Mouse (Mus musculus) forebrain, embryonic 15.5 days (tissue): ENCODE data around the gene Tpk1. TPM values are rescaled to one million over a fixed set of nuclear protein-coding genes. Genes with fewer than 3 reads are reported as not detected.
"Not testable (repeated sequence)": the region's sequence is repeated elsewhere in the genome, so short reads cannot be mapped to it uniquely, and the experiment has no call there.

ENCODE experiments used
- ATAC-seq: fragments of 200-750 bp; cut with Nextera tagmentation; replicated peaks from 2 replicates; pipeline ENCODE4 v1.8.0; 2017; ENCODE audit warnings: mild to moderate bottlenecking, moderate TSS enrichment, moderate library complexity
- H3K27ac ChIP-seq: fragments of 300-500 bp; sonication (generic); replicated peaks from 2 replicates; pipeline ENCODE4 v1.5.1; 2015; ENCODE audit warnings: mild to moderate bottlenecking, inconsistent platforms
- H3K27me3 ChIP-seq: fragments of 300-500 bp; sonication (generic); 2 replicates; pipeline ENCODE4 v1.6.1; 2015; ENCODE audit warnings: inconsistent platforms
- H3K36me3 ChIP-seq: fragments of 300-500 bp; sonication (generic); 2 replicates; pipeline ENCODE4 v1.6.1; 2015; ENCODE audit warnings: mild to moderate bottlenecking, inconsistent platforms
- H3K4me1 ChIP-seq: fragments of 300-500 bp; sonication (generic); 2 replicates; pipeline ENCODE4 v1.6.1; 2015; ENCODE audit warnings: inconsistent platforms
- H3K4me2 ChIP-seq: fragments of 300-500 bp; sonication (generic); replicated peaks from 2 replicates; pipeline ENCODE4 v1.6.1; 2015; ENCODE audit warnings: mild to moderate bottlenecking, inconsistent platforms
- H3K4me3 ChIP-seq: fragments of 300-500 bp; sonication (generic); 2 replicates; pipeline ENCODE4 v1.5.1; 2015; ENCODE audit warnings: mild to moderate bottlenecking, inconsistent platforms
- H3K9ac ChIP-seq: fragments of 300-500 bp; sonication (generic); replicated peaks from 2 replicates; pipeline ENCODE4 v1.6.1; 2015; ENCODE audit warnings: mild to moderate bottlenecking, inconsistent platforms
- H3K9me3 ChIP-seq: fragments of 300-500 bp; sonication (generic); 2 replicates; pipeline ENCODE4 v1.6.1; 2016; ENCODE audit warnings: inconsistent platforms
- WGBS: fragments of 180-500 bp; shearing (Covaris S2); methylation state at CpG from one replicate; pipeline ENCODE4 v1.1.7; 2015; ENCODE audit warnings: mixed read lengths; 5-methylcytosine and 5-hydroxymethylcytosine counted together
- polyA plus RNA-seq: library from polyadenylated mRNA; unstranded; fragments of >200 nt; fragmentation: Nextera tagmentation; extraction: Ambion mirVana; gene quantifications from 2 replicates; pipeline ENCODE4 v1.2.1, GENCODE M21; 2015

Tpk1 gene
- polyA plus RNA-seq, 1 experiment from 2014 or later = 5.5 TPM

- no peaks in the 10 kb centered on the region for H3K4me1 ChIP-seq
- no peaks in the 10 kb centered on the region for H3K36me3 ChIP-seq
- H3K9me3 ChIP-seq = no peaks in the 10 kb centered on the region
- H3K9ac ChIP-seq = no peak overlapping the region
- no peak overlapping the region for H3K27ac ChIP-seq
- H3K4me3 ChIP-seq = no peak overlapping the region
- no peaks in the 10 kb centered on the region for H3K27me3 ChIP-seq
- no peak overlapping the region for H3K4me2 ChIP-seq
- 88% methylated on average over 11 of the region's 11 CpGs for WGBS
- no peak for ATAC-seq
Measured at GRCm38 (mm10) chr6:43636980-43637638, 29.0 kb downstream of the Tpk1 start.

GRCm38 (mm10) chr6:43633308-43633963, 32.6 kb downstream of the Tpk1 start:
- Histone ChIP-seq H3K9me3 (no peaks in the 10 kb centered on the region), H3K36me3 (no peaks in the 10 kb centered on the region), H3K27ac (no peak overlapping the region), H3K4me1 (no peaks in the 10 kb centered on the region), H3K4me2 (no peak overlapping the region), H3K27me3 (no peaks in the 10 kb centered on the region), H3K9ac (no peak overlapping the region), H3K4me3 (no peak overlapping the region)
- ATAC-seq = no peak
- WGBS = 92% methylated on average over 3 of the region's 3 CpGs

GRCm38 (mm10) chr6:43632871-43633270, 33.2 kb downstream of the Tpk1 start:
- Histone ChIP-seq H3K36me3 (no peaks in the 10 kb centered on the region), H3K9me3 (no peaks in the 10 kb centered on the region), H3K27ac (no peak overlapping the region), H3K9ac (no peak overlapping the region), H3K4me2 (no peak overlapping the region), H3K4me1 (no peaks in the 10 kb centered on the region), H3K27me3 (no peaks in the 10 kb centered on the region), H3K4me3 (no peak overlapping the region)
- ATAC-seq = no peak

GRCm38 (mm10) chr6:43623448-43623847, 42.6 kb downstream of the Tpk1 start:
- not testable (repeated sequence) for H3K4me2 ChIP-seq, H3K27me3 ChIP-seq, H3K9ac ChIP-seq, H3K9me3 ChIP-seq, H3K36me3 ChIP-seq, H3K4me1 ChIP-seq, ATAC-seq, H3K4me3 ChIP-seq, H3K27ac ChIP-seq
- whole genome bisulfite sequencing = 96% methylated on average over 6 of the region's 6 CpGs

- Histone ChIP-seq H3K27ac (no peak overlapping the region), H3K4me3 (no peak overlapping the region), H3K9me3 (no peaks in the 10 kb centered on the region), H3K4me2 (no peak overlapping the region), H3K36me3 (no peaks in the 10 kb centered on the region), H3K4me1 (no peaks in the 10 kb centered on the region), H3K27me3 (no peaks in the 10 kb centered on the region), H3K9ac (no peak overlapping the region)
- no peak for ATAC-seq
- 90% methylated on average over 3 of the region's 3 CpGs for WGBS
Measured at GRCm38 (mm10) chr6:43619258-43619657, 46.8 kb downstream of the Tpk1 start.

GRCm38 (mm10) chr6:43611770-43612169, 54.3 kb downstream of the Tpk1 start:
- H3K4me2 ChIP-seq = no peak overlapping the region
- H3K27me3 ChIP-seq = no peaks in the 10 kb centered on the region
- no peak overlapping the region for H3K27ac ChIP-seq
- H3K4me3 ChIP-seq = no peak overlapping the region
- H3K36me3 ChIP-seq = no peaks in the 10 kb centered on the region
- no peak overlapping the region for H3K9ac ChIP-seq
- ATAC-seq = no peak
- WGBS = 93% methylated on average over 2 of the region's 2 CpGs
- H3K9me3 ChIP-seq = no peaks in the 10 kb centered on the region
- no peaks in the 10 kb centered on the region for H3K4me1 ChIP-seq

- Histone ChIP-seq H3K4me1 (no peaks in the 10 kb centered on the region), H3K27me3 (no peaks in the 10 kb centered on the region), H3K4me3 (no peak overlapping the region), H3K9me3 (no peaks in the 10 kb centered on the region), H3K4me2 (no peak overlapping the region), H3K36me3 (no peaks in the 10 kb centered on the region), H3K27ac (no peak overlapping the region), H3K9ac (no peak overlapping the region)
- ATAC-seq = peak; percentile 61
- 71% methylated on average over 4 of the region's 4 CpGs for WGBS
Measured at GRCm38 (mm10) chr6:43590841-43591541, 75.1 kb downstream of the Tpk1 start.

GRCm38 (mm10) chr6:43585274-43585673, 80.8 kb downstream of the Tpk1 start:
- Histone ChIP-seq H3K27ac (no peak overlapping the region), H3K4me3 (no peak overlapping the region), H3K4me2 (no peak overlapping the region), H3K9ac (no peak overlapping the region), H3K4me1 (no peaks in the 10 kb centered on the region), H3K27me3 (no peaks in the 10 kb centered on the region), H3K9me3 (no peaks in the 10 kb centered on the region), H3K36me3 (no peaks in the 10 kb centered on the region)
- WGBS = 67% methylated on average over 2 of the region's 2 CpGs
- peak; percentile 67 for ATAC-seq

- no peak for ATAC-seq
Measured at GRCm38 (mm10) chr6:43581809-43582208, 84.3 kb downstream of the Tpk1 start.

GRCm38 (mm10) chr6:43567885-43568284, 98.2 kb downstream of the Tpk1 start:
- ATAC-seq = no peak
- 88% methylated on average over 1 of the region's 1 CpGs for WGBS
- Histone ChIP-seq H3K9me3 (no peaks in the 10 kb centered on the region), H3K4me1 (no peaks in the 10 kb centered on the region), H3K4me3 (no peak overlapping the region), H3K27me3 (no peaks in the 10 kb centered on the region), H3K27ac (no peak overlapping the region), H3K4me2 (no peak overlapping the region), H3K36me3 (no peaks in the 10 kb centered on the region), H3K9ac (no peak overlapping the region)

More at GRCm38 (mm10) chr6:43581809-43582208, 84.3 kb downstream of the Tpk1 start:
- Histone ChIP-seq H3K36me3 (no peaks in the 10 kb centered on the region), H3K27ac (no peak overlapping the region), H3K4me2 (no peak overlapping the region), H3K4me3 (no peak overlapping the region), H3K27me3 (no peaks in the 10 kb centered on the region), H3K9me3 (no peaks in the 10 kb centered on the region), H3K4me1 (no peaks in the 10 kb centered on the region), H3K9ac (no peak overlapping the region)
- WGBS = 77% methylated on average over 2 of the region's 2 CpGs

GRCm38 (mm10) chr6:43562474-43562873, 103.6 kb downstream of the Tpk1 start:
- Histone ChIP-seq H3K9me3 (no peaks in the 10 kb centered on the region), H3K4me3 (no peak overlapping the region), H3K9ac (no peak overlapping the region), H3K4me1 (no peaks in the 10 kb centered on the region), H3K4me2 (no peak overlapping the region), H3K27ac (no peak overlapping the region), H3K27me3 (no peaks in the 10 kb centered on the region), H3K36me3 (no peaks in the 10 kb centered on the region)
- WGBS = 79% methylated on average over 4 of the region's 4 CpGs
- no peak for ATAC-seq

GRCm38 (mm10) chr6:43551410-43551809, 114.7 kb downstream of the Tpk1 start:
- Histone ChIP-seq H3K27ac (no peak overlapping the region), H3K9me3 (no peaks in the 10 kb centered on the region), H3K27me3 (no peaks in the 10 kb centered on the region), H3K36me3 (no peaks in the 10 kb centered on the region), H3K4me1 (no peaks in the 10 kb centered on the region), H3K4me2 (no peak overlapping the region), H3K9ac (no peak overlapping the region), H3K4me3 (no peak overlapping the region)
- WGBS = 98% methylated on average over 1 of the region's 1 CpGs
- no peak for ATAC-seq
